Mouse (Mus musculus) left cerebral cortex, adult 18-20 months (tissue): ENCODE measurements around the gene Rbm25. TPM values are rescaled to one million over a fixed set of nuclear protein-coding genes. Genes with fewer than 3 reads are reported as not detected.

ENCODE experiments used
- DNase-seq, 2 experiments: peaks; one replicate each; pipeline ENCODE4 v3.0.0; 2021 to 2022; ENCODE audit warnings: low spot score in 2 of 2, mixed read lengths in 1 of 2
- total RNA-seq, 2 experiments: library from RNA; stranded (reverse); gene quantifications; 2 replicates each; pipeline ENCODE4 v1.2.3; 2021

The Rbm25 gene
- total RNA-seq, 2 experiments from 2014 or later: 101 TPM

DNA sequence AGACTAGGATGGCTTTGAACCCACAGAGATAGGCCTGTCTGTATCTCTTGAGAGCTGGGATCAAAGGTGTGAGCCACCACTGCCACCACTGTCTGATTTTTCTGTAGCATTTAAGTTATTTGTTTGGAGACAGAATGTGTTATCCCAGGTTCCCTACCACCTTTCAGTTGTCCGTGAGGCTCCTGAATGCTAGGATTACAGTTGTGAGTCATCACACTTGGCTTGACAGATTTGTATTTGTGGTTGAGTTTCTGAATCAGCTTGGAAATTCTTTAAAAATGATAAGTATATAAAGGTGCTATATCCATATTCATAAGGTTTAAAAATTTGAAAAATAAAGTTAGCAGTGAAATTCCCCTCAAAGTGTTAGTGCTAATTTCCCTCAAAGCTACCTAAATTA, 12.1 kb downstream of the Rbm25 start:
- DNase-seq: no peak

DNA sequence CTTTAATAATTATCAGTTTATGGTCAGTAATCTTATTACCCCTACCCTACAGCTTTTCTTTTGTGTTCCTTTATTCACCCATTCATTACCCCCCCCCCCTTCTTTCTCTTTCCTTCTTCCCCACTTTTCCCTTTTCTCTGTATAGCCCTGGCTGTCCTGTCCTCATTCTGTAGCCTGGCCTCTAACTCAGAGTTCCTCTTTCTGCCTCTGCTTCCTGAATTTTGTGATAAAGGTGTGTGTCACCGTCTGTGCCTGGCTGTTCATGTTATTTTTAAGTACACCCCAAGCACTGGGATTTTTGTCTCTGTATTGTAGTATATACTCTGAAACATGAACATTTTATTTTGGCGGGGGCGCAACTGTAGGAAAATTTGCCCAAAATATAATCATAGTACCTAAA, 19.3 kb downstream of the Rbm25 start:
- DNase-seq: no peak

DNA sequence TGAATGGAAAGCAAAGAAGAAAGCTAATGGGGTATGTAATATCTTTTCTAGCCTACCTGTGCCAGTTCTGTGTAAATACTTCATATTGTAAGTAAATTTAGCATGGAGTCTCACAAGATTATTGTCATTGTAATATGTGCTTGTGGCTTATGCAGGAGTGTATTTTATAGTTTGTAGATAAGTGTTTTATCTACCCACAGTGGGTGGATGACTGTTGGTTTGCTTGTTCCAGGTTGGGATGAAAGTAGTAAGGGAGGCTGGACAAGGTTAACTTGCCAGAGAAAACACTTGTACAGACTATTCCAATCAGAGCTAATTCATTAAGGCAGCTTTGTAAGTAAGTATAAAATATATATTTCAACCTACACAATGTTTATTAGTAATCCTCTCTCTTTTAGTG, 20.4 kb downstream of the Rbm25 start:
- no peak for DNase-seq

DNA sequence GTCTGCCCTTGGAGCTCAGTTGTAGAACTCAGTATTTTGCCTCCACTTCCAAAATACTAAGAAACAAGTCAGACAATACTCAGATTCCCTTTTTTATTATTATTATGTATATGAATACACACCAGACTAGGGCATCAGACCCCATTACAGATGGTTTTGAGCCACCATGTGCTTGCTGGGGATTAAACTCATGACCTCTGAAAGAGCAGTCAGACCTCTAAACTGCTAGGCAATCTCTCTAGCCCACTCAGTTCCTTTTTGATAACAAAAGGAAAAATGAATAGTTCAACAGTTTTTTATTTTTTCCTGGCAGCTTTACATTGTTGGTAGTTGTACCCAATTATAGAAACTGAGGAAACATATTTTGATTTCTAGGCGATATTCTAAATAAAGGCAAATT, 54.4 kb downstream of the Rbm25 start:
- no peak for DNase-seq

DNA sequence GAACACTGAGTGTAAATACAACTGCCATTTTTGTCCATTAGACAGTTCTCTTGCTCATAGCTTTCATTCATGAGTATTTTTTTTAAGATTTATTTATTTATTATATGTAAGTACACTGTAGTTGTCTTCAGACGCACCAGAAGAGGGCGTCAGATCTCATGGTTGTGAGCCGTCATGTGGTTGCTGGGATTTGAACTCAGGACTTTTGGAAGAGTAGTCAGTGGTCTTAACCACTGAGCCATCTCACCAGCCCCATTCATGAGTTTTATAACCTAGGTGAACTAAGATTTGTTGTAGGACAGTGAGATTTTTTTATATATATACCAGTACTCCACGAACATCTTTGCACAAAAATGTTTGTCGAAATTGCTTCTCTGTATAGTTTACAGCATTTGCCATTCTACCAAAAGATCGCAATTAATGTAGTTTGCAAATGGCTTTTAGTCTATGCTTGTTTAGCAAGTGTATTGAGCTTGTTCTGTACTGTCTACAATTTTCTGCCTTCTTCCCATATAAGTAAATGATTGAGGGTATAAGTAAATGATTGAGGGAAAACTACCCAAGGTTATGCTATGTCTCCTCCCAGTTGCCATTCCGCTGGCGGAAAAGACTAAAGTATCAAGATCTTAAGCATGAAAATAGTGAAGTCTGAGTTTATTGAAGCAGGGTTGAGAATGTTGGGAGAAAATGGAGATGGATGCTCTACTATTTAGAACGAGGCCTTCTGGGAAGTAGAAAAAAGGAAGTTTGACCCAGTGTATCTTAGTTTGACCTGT, 55.7 kb downstream of the Rbm25 start:
- DNase-seq: no peak

GRCm38 (mm10) chr12:83687934-83688315, 56.9 kb downstream of the Rbm25 start, which contains the start of gene Psen1:
TSS of gene Psen1 (plus strand) at chr12:83688152.
- DNase-seq: peak; percentile 93 to 95

GRCm38 (mm10) chr12:83688316-83689086, 57.5 kb downstream of the Rbm25 start:
- DNase-seq: peak; percentile 41 to 43

GRCm38 (mm10) chr12:83689087-83689432, 58.0 kb downstream of the Rbm25 start:
- no peak for DNase-seq

- no peak for DNase-seq
Measured at GRCm38 (mm10) chr12:83694011-83694410, 63.0 kb downstream of the Rbm25 start.

DNA sequence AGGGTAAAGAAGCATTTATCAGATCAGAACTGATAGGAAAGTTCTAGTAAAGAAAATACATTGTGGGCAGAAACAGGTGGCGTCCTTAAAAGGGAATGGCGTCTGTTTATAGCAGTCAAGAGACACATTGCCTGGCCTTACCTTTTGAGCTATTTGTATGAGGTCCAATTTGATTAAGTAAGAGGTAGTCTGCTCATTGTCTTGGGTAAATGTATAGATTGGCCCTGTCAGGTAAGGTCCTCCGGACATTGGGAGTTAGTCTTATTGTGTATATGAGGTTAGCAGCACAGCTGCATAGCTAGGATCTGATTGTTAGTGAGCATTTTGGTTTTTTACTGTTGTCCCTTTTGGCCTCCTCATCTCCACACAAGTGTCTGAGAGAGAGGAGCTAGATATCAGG, 63.6 kb downstream of the Rbm25 start:
- DNase-seq: no peak

DNA sequence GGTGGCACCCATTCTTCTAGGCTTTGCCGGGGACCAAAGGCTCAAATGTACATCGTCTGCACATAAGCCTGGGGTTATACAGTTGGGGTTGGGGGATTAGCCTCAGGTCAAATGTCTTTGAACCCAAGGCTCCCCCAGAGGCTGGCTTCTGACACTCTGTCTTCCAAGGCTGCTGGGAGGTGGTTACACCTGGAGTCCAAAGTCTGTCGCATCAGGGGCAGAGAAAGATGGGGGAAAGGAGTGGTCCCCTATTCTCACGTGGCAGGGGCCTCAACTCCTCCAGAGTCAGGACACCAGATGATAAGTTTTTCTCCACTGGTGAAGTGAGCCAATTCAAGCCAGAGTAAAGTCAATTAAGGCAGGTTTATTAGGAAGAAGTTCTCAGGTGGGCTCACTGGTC, 67.6 kb downstream of the Rbm25 start:
- DNase-seq: no peak

GRCm38 (mm10) chr12:83701608-83702007, 70.6 kb downstream of the Rbm25 start:
- no peak for DNase-seq

DNA sequence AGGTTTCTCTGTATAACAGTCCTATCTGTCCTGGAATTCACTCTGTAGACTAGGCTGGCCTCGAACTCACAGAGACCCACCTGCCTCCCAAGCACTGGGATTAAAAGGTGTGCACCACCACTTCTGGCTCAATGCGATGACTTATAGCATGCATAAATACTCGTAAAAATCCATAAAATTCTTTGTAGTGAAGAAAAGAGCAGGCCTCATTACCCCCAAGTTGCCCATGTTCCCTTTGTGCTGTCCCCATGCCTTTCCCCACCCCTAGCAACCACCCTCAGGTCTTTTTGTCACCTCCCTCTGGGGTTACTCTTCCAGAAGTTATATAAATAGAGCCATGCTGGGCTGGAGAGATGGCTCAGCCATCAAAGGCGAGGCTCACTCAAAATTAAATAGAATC, 71.8 kb downstream of the Rbm25 start:
- no peak for DNase-seq

DNA sequence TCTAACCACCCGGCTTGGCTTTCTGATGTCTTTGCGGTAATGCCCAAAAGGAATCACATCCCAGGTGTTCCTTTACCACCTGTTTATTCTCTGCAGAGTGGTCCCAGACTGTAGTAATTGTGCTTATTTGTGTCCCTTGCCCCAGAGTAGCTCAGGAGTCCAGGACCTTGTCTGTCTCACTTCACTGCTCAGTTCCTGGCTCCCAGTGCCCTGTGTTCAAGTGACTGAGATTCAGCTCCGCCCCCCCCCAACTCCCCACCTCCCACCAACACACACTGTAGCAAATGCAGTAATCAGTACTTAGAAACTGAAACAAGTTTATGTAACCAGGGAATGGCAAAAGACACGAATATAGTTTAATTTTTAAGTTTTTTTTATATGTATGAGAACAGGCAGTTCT, 75.9 kb downstream of the Rbm25 start:
- no peak for DNase-seq

DNA sequence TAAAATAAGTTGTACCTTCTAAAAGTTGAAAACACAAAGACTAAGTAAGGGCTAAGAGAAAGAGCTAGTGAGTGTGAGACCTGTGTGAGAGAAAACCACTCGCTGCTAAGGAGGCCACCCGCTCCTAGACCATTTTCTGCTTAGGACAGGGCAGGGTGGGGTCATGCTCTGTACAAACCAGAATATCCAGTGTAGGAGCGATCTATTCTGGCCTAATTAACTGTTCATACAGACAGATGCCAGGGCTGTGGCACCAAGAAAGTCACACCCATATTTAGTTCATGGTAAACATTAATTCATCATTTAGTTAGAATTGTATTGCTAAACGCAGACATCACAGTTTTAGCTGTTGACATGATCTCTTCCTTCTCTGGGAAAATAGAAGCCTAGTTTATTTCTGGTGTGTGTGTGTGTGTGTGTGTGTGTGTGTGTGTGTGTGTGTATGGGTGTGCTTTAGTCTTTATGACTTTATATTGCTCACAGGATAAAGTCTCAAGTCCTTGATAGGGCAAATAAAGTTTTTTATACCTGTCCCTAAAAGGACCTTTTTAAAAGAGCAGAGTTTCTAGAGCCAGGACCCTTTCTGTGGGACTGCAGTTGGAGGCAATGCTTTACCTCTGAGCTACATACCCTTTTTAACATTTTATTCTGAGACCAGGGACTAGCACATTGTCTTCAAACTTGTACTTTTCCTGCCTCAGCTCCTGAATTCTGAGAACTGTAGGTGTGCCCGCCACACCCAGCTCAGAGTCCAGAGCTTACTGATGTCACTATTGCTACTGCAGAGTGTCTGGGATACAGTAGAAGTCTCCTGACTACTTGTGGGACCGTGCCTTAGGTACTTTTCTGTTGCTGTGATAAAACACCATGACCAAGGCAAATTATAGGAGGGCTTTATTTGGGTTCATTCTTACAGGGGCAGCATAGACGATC, 77.4 kb downstream of the Rbm25 start:
- DNase-seq: no peak

GRCm38 (mm10) chr12:83709934-83710333, 78.9 kb downstream of the Rbm25 start:
- no peak for DNase-seq

GRCm38 (mm10) chr12:83713749-83714148, 82.7 kb downstream of the Rbm25 start:
- DNase-seq: peak; percentile 53 to 60

DNA sequence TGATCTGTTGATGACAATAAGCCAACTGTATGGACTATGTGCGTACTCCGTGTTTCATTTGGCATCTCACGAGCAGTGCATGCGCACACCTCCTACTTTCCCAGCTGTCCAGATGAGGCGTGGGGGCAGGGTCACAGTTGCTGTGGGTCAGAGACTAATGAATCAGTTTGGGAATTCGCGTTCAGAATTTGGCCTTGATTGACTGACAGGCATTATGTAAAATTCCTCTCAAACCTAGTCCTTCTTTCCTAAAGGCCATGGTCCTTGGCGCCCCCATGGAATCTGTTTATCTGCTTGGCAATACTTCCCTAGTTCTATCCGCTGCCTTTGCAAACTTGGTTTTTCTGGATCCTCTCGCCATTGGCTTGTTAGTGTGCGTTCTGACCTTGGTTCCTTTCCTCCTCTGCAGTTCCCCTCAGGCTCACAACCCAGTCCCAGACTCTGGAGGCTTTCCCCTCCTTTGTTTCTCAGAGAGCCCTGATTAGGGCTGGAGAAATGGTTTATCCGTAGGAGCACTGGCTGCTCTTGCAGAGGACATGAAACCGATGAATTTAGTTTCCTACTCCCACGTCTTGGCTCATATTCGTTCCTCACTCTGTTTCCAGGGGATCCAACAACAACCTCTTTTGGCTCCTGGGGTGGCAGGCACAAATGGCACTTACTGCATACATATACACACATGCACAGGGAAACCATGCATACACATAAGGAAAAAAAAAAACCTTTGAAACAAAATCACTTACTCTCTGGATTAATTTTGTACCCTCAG, 85.6 kb downstream of the Rbm25 start:
- peak; percentile 32 to 45 for DNase-seq

DNA sequence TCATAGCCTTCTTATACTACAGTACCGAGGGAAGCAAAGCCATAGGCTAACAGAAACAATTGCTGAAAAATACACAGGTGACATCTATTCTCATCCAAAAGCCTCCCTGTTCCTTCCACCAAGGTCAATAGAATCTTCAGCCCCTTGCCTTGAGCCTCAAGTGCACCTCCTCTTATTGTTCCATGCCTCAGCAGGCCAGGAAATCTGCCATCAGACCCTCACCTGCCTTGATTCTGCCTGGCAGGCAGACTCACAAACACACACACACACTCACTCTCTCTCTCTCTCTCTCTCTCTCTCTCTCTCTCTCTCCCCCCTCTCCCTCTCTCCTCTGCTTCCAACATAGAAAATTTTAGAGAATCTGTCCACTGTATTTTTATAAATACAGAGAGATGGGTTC, 88.4 kb downstream of the Rbm25 start:
- no peak for DNase-seq

DNA sequence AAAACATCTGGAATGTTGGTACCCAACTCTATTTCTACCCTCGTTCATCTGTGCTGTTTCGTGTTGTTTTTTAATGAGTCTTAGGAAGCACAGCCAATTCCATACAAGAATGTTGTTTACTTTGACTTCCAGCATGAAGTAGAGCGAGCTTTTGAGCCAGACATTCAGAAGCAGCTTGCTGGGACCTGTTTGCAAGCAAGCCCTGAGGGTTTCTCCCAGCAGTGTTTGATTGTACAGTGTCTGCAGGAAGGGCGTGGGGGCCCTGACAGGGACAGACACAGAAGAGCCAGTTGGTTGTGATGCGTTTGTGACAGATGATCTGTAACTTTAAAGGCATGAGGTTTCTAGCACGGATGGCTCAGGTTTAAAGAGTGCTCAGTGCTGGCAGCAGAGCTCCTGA, 90.2 kb downstream of the Rbm25 start:
- no peak for DNase-seq

DNA sequence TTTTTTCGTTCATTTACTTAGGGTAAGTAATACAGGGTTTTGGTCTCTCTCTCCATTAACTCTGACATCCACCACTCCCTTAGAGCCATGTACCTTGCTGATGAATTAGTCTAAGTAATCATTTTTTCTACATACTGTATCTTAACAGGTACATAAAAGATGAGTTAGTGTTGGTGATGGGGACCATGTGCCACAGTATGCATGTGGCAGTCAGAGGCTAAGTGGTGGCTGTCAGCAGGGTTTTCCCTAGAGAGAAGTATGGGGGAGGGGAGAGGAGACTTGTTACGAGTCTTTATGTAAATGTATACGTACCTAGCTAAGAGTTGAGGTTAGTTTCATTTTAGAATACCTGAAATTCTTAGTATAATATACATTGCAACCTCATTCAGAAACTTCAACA, 92.0 kb downstream of the Rbm25 start:
- no peak for DNase-seq
